Mouse (Mus musculus) testis, postnatal 14 days (tissue): Measurements from ENCODE around the gene Hs3st4.

Experiments used
- DNase-seq: peaks from one replicate; pipeline ENCODE4 v3.0.0; 2021; ENCODE audit warnings: low spot score

Gene Hs3st4

GRCm38 (mm10) chr7:124141229-124141628 is 158.6 kb downstream of the Hs3st4 start:
- DNase-seq = no peak

GRCm38 (mm10) chr7:124150901-124151300 is 168.2 kb downstream of the Hs3st4 start:
- no peak for DNase-seq

GRCm38 (mm10) chr7:124163301-124163700 is 180.6 kb downstream of the Hs3st4 start:
- no peak for DNase-seq

GRCm38 (mm10) chr7:124166229-124166628 is 183.6 kb downstream of the Hs3st4 start:
- no peak for DNase-seq

- no peak for DNase-seq
Measured at GRCm38 (mm10) chr7:124168796-124169195, 186.1 kb downstream of the Hs3st4 start.

- no peak for DNase-seq
Measured at GRCm38 (mm10) chr7:124170001-124170400, 187.3 kb downstream of the Hs3st4 start.

DNA sequence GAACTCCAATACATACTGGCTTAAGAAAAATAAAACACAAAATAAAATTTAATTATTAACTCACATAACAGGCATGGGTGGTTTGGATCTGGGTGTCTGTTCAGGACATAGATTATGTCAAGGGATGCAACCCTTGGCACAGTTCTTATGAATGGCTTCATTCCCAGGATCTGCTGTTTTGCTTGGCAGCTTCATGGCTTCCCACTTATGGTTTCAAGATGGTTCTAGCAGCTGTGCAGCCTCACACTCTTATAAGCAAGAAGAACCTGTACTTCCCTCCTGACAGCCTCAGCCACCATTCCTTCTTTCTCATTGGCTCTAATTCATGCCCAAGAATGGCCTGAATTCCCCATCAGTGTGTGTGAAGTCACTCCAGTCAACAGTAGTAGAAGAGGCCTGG is 189.3 kb downstream of the Hs3st4 start:
- no peak for DNase-seq

- DNase-seq = no peak
Measured at GRCm38 (mm10) chr7:124180926-124181325, 198.3 kb downstream of the Hs3st4 start.

DNA sequence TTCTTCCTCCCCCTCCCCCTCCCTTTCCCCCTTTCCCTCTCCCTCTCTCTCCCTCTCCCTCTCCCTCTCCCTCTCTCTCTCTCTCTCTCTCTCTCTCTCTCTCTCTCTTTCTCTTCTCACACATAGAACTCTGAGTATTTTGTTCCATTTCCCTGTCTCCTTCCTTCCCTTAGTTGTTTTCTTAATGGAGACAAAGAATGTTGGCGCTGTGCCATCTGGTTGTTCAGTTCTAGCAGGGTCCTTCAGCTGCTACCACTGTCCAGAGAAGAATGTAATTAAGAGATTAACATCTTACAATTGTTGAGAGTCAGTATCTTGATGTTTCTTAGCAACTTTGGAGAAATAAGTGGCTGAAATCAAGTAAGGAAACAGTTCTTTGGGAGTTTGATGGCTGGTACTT is 202.0 kb downstream of the Hs3st4 start:
- no peak for DNase-seq

GRCm38 (mm10) chr7:124198811-124199570 is 216.3 kb downstream of the Hs3st4 start:
- DNase-seq = no peak

DNA sequence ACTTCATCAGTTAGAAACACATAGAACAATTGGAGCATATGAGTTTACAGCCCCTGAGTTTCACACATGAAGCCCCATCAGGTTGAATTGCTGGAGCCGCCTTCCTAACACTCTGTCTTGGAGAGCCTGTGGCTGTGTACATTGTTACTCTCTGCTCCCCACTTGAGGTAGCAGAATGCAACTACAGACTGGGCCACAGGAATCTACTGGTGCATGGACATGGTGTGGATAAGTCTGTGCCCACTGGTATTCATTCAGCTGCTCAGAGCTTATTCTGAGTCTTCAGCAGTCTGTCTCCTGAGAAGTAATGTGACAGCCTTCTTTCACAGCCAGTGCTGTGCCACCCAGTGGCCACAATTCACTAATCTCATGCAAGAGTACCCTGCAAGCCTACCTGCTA is 234.3 kb downstream of the Hs3st4 start:
- no peak for DNase-seq

DNA sequence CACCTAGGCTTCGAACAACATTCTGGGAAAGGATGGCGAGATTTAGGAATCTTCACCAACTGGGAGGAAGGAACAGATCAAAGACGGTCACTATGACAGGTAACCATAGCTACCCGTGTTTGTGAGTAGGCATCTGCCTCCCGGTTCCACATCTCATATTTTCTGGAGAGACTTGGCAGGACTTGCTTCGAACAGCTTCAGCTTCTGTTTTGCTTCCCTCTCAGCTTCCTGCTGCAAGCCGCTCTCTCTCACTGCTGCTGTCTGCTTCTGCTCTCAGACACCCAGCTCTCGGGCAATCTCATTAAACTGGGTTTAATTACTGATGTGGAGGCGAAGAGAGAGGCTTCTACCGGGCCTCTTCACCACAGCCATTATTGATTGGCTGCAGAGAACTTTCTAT is 237.9 kb downstream of the Hs3st4 start:
- no peak for DNase-seq

DNA sequence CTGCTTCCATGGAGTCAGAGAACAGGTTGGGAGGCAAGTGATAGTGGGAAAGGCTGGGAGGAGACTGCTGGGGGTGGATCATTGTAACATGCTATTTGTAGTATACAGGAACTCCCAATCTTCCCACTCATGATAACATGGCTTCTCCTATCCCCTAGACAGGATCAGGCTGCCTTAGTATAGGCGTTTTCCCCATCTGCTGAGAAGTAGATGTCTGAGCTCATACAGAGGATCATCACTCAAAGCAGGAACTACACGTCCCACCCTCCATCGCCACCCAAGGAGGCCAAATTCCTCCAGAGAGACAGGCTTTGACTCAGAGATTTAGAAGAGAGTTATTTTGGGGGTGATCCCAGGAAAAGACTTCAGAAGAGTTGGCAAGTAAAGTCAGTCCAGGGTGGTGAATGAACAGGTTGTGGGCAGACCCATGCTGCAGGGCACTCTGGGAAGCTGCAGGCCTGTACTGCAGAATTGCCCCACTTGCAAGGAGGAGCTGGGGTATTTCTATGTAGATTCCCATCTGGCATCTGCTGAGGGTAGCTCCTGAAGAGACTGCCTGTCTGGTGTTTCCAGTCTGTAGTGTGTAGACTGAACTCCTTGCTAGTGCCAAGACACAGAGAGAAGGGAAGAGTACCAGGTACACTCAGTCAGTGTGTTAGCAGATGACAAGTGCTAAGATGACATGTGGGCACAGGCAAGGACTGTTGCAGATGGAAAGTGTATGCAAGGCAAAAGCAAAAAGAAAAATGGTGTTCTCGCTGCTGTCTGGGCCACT is 255.4 kb downstream of the Hs3st4 start:
- DNase-seq = no peak

DNA sequence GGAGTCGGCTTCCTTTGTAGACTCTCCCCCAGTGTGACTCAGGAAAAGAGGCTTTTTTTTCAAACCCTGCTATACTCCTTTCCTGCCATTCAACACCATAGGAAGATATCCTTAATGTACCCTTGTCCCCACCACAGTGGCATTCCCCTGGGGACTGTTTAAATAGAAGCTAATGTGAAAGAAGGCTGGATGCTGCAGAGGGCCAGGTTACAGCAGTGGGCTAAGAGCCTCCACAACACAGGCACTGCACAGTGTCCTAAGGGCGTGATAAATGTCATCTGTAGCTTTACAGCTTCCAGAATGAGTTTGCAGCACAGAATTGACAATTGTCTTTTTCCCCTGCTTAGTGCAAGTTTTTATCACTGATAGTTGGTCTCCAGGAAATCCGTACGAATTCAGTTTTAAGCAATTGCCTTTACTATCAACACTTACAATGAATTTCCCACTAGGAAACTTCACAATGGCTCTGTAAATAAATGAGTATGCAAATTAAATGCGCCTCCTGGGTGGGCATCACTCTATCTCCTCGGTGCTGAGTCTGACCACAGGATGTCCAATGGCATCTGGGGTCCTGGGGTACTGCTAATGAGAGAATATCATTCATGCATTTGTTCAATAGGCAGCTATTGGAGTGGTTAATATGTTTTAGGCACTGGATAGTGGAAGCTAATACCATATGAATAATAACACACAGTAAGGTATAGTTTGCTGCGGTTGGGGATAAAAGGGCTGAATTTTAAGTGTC is 257.4 kb downstream of the Hs3st4 start:
- DNase-seq = no peak

GRCm38 (mm10) chr7:124249838-124250237 is 267.2 kb downstream of the Hs3st4 start:
- DNase-seq = no peak

- DNase-seq = no peak
Measured at GRCm38 (mm10) chr7:124250566-124250965, 267.9 kb downstream of the Hs3st4 start.

- DNase-seq = no peak
Measured at GRCm38 (mm10) chr7:124258419-124258818, 275.8 kb downstream of the Hs3st4 start.

DNA sequence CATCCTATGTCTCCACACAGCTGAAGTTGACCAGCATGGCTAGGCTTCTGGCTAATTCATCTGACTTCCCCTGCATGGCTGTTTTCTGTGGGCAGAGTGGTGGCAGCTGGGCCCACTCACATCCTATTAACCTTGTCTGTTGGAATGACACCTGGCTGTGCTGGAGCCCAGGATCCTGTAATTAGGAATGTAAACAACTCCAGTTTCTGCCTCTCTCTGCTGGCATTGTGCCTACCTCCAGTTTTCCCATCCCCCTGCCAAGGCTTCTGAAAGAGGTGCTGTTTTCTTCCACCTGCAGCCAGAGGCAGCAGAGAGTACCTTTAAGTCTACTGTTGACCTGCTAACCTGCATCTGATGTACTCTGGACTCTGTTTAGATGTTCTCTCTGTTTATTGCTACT is 288.1 kb downstream of the Hs3st4 start:
- DNase-seq = no peak

GRCm38 (mm10) chr7:124289873-124290272 is 307.2 kb downstream of the Hs3st4 start:
- no peak for DNase-seq

DNA sequence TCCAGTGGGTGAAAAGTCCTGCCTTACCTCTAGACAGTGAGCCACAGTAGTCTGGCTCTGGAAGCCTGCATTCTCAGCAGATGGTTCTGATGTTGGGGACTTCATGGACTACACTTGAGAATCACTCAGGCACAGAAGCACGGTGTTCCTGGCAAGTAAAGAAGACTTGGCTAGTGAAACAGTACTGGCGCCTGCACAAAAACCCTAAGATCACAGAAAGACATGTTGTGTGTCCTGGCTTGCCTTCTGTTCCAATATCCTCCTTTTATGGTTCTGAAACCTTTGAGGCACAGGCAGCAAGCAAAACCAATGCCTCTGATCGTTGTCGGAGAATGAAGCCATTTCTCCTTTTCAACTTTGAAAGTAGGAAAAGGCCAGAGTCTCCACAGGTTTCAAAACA is 336.8 kb downstream of the Hs3st4 start:
- DNase-seq = peak; percentile 6

GRCm38 (mm10) chr7:124335635-124336034 is 353.0 kb downstream of the Hs3st4 start:
- DNase-seq = no peak

- no peak for DNase-seq
Measured at GRCm38 (mm10) chr7:124341510-124341909, 358.8 kb downstream of the Hs3st4 start.
